Mouse (Mus musculus) stomach, postnatal 0 days (tissue): ENCODE measurements at regions not wholly inside any gene's neighbourhood (a gene's known extent, or its start where the extent isn't known, plus 50 kb on each side); places are given as distances from the start of the nearest gene placed in this dataset.

Source experiments
- ATAC-seq: fragments of 200-750 bp; cut with Nextera tagmentation; 2 replicates; pipeline ENCODE4 v1.8.0; 2017; ENCODE audit not compliant: low FRiP score, low TSS enrichment
- DNase-seq: peaks from one replicate; pipeline ENCODE4 v3.0.0-alpha.2; 2016; ENCODE audit warnings: low spot score
- H3K27ac ChIP-seq: fragments of 300-500 bp; sonication (generic); replicated peaks from 2 replicates; pipeline ENCODE4 v1.5.1; 2014; ENCODE audit warnings: mild to moderate bottlenecking, control low read depth
- H3K27me3 ChIP-seq: fragments of 300-500 bp; sonication (generic); 2 replicates; pipeline ENCODE4 v1.6.1; 2014; ENCODE audit warnings: low read length; ENCODE audit not compliant: control insufficient read depth, insufficient read depth
- H3K36me3 ChIP-seq: fragments of 300-500 bp; sonication (generic); 2 replicates; pipeline ENCODE4 v1.6.1; 2014; ENCODE audit warnings: low read length, mixed read lengths; ENCODE audit not compliant: control insufficient read depth, insufficient read depth
- H3K4me1 ChIP-seq: fragments of 300-500 bp; sonication (generic); replicated peaks from 2 replicates; pipeline ENCODE4 v1.6.1; 2014; ENCODE audit warnings: antibody characterized with exemption; ENCODE audit not compliant: control insufficient read depth, insufficient read depth
- H3K4me2 ChIP-seq: fragments of 300-500 bp; sonication (generic); replicated peaks from 2 replicates; pipeline ENCODE4 v1.6.1; 2014; ENCODE audit warnings: low read depth, mild to moderate bottlenecking, control low read depth, moderate library complexity
- H3K4me3 ChIP-seq: fragments of 300-500 bp; sonication (generic); 2 replicates; pipeline ENCODE4 v1.5.1; 2014; ENCODE audit warnings: low read depth, low read length, control low read depth
- H3K9ac ChIP-seq: fragments of 300-500 bp; sonication (generic); 2 replicates; pipeline ENCODE4 v1.6.1; 2014; ENCODE audit warnings: mild to moderate bottlenecking, low read length, control low read depth, mixed read lengths
- H3K9me3 ChIP-seq: fragments of 300-500 bp; sonication (generic); 2 replicates; pipeline ENCODE4 v1.6.1; 2016; ENCODE audit warnings: low read length; ENCODE audit not compliant: control insufficient read depth
- CTCF ChIP-seq: IDR thresholded peaks from 2 replicates; pipeline ENCODE4 v1.5.1; 2016; ENCODE audit warnings: antibody characterized with exemption, low read depth, mild to moderate bottlenecking, moderate library complexity
- EP300 ChIP-seq: optimal IDR thresholded peaks from 2 replicates; pipeline ENCODE3; 2016; ENCODE audit warnings: antibody characterized with exemption
- WGBS: fragments of 180-500 bp; shearing (Covaris S2); extraction: QIAGEN DNeasy Blood & Tissue Kit; methylation state at CpG from one replicate; pipeline ENCODE4 v1.1.7; 2014; 5-methylcytosine and 5-hydroxymethylcytosine counted together

DNA sequence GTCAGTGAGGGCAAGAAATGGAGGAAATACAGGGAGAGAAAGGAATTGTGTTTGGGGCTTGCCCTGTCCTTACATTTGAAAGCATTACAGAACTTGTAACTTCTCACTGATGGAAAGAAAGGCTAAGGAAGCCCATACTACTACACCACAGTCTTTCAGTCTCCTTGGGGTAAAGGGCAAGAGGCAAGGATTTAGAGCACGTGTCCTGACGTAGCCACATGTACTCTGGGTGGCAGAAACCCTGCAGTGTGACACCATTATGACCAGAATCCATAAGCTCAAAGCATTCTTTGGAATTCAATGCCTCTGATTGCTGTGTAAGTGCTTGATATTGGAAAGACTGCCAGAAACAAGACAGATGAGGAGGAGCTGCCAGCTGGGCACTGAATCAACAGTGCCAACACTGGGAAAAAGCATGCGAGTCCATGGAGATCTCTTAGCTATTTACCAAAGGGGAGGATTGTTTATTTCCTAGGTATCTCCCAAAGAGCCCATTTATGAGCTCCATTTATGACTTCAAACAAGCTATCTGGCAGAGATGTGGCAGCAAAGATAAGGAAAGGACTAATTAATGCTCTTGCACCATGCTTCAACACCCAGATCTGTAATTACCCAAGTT is 391.2 kb upstream of the Nt5c1b start:
- WGBS: 35% methylated on average over 3 of the region's 3 CpGs
- no peak overlapping the region for H3K4me3 ChIP-seq
- peak; percentile 22 for DNase-seq
- no peaks in the 10 kb centered on the region for H3K27me3 ChIP-seq
- H3K36me3 ChIP-seq: no peaks in the 10 kb centered on the region
- 0 out of 2 replicates have a peak, but pooled peaks cover 2% of the 10 kb centered on the region for H3K4me1 ChIP-seq
- no peak overlapping the region for H3K27ac ChIP-seq
- no peak for TF ChIP-seq EP300
- H3K4me2 ChIP-seq: no peak overlapping the region
- no peak overlapping the region for H3K9ac ChIP-seq
- H3K9me3 ChIP-seq: no peaks in the 10 kb centered on the region
- no peak; the same call in 1 of the 2 replicates for ATAC-seq

DNA sequence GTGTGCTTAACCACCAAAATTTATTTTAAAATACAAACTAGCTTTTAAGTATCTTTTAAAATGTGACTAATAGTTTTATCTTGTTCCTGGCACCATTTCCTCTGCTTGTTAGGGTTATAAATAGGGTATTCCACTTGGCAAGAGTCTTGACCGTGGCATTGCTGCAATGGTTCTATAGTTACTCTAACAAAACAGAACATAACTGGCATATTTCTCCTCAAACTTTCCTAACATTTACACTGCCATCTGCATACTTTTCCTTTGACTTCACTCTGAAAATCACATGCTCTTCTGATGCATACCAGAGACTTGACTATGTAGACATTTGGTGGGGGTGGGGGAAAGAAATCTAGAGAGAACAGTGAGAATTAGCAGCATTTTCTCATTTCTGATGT is 390.7 kb upstream of the Nt5c1b start:
- no peak overlapping the region for H3K9ac ChIP-seq
- no peak for DNase-seq
- WGBS: 46% methylated on average over 1 of the region's 1 CpGs

DNA sequence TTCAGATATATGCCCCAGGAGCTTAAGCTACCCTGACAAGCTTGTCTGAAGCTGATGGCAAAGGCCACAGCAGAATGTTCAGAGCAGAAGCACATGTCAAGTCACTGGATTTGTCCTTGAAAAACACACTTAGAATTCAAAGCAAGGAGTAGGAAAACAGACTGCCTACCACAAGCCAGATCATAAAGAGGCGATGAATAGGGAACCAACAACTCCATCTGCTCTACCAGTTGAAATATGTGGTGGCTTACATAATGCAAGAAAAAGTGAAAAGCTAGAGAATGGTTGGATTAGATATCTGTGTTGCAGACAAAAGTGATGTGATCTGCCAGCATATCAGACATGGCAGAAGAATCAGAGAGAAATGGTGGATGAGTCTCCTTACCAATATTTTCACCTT is 378.5 kb upstream of the Nt5c1b start:
- Histone ChIP-seq H3K36me3 (no peaks in the 10 kb centered on the region), H3K4me2 (no peak overlapping the region), H3K27me3 (no peaks in the 10 kb centered on the region), H3K4me3 (no peak overlapping the region), H3K9me3 (no peaks in the 10 kb centered on the region), H3K27ac (no peak overlapping the region), H3K9ac (no peak overlapping the region), H3K4me1 (no peaks in the 10 kb centered on the region)
- no peak for TF ChIP-seq EP300
- TF ChIP-seq CTCF: no peak
- DNase-seq (no peak), ATAC-seq (no peak)
- WGBS: 97% methylated on average over 1 of the region's 1 CpGs

More for the DNA sequence above, 390.7 kb upstream of the Nt5c1b start:
- no peaks in the 10 kb centered on the region for H3K36me3 ChIP-seq
- H3K9me3 ChIP-seq: no peaks in the 10 kb centered on the region
- H3K4me2 ChIP-seq: no peak overlapping the region
- no peak; the same call in 1 of the 2 replicates for ATAC-seq
- no peak overlapping the region for H3K27ac ChIP-seq
- H3K4me3 ChIP-seq: no peak overlapping the region
- H3K4me1 ChIP-seq: 0 out of 2 replicates have a peak, but pooled peaks cover 2% of the 10 kb centered on the region
- no peaks in the 10 kb centered on the region for H3K27me3 ChIP-seq
- TF ChIP-seq CTCF (no peak), EP300 (no peak)

DNA sequence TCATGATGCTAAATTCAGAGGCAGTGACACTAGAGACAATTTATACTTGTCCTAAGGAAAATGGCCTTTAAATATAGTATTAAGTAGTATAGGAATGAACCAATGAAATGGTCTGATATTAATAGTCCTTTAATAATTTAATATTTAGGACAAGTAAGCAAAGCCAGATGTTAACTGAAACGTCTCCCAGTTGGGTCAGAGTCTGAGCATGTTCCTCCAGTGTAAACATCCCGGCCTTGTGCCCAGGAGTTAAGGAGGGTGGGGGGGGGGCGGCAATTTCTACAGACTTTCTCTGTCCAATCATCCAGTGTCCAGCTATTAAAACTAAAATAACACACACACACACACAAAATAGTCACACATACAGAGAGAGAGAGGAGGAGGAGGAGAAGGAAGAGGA is 374.1 kb upstream of the Nt5c1b start:
- peak; percentile 64; the same call in 1 of the 2 replicates for ATAC-seq
- no peak for TF ChIP-seq CTCF
- no peak for TF ChIP-seq EP300
- Histone ChIP-seq H3K36me3 (no peaks in the 10 kb centered on the region), H3K4me1 (no peaks in the 10 kb centered on the region), H3K4me2 (no peak overlapping the region), H3K4me3 (no peak overlapping the region), H3K9me3 (no peaks in the 10 kb centered on the region), H3K27ac (no peak overlapping the region; the same call in 1 of the 2 replicates), H3K9ac (no peak overlapping the region), H3K27me3 (no peaks in the 10 kb centered on the region)
- WGBS: 36% methylated on average over 3 of the region's 3 CpGs
- DNase-seq: no peak

DNA sequence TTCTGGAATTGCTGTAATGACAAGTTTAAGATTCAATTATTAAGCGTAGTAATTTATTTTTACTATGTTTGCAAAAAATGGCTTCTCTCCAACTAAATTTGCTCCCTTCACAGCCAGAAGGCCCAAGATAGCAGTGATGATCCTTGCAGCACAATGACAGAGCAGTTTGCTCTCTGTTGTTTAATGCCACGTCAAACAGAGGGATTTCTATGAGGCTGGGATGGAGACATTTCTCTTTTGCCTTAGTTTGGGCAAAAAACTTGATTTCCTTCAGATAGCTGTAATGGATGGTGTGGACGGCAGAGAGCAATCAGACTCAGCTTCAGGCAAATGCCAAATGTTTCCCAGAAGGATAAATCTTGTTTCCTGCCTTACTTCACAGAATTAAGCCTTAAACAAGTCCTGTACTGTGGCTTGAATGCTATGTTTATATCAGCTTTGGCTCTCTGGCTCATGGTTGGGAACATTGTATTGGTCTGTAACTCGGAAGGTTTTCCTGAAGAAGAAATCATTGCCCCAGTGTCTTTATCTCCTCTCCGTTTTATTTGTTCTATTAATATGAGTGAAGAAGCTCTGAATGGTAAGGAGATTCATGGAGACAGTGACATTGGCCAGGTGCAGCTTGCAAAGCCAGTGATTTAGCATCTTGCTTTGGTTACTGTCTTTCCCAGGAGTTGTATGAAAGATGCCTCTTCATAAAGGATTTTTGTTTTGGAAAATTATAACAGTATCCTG is 373.2 kb upstream of the Nt5c1b start:
- 43% methylated on average over 5 of the region's 5 CpGs for WGBS
- H3K4me2 ChIP-seq: peak overlapping the region; percentile 11; the same call in 1 of the 2 replicates
- no peaks in the 10 kb centered on the region for H3K4me1 ChIP-seq
- TF ChIP-seq EP300: no peak
- TF ChIP-seq CTCF: 0 out of 2 replicates have a peak, but pooled peaks have one; percentile 11
- no peak overlapping the region for H3K9ac ChIP-seq
- no peaks in the 10 kb centered on the region for H3K9me3 ChIP-seq
- H3K27me3 ChIP-seq: no peaks in the 10 kb centered on the region
- peak overlapping the region; percentile 75 for H3K27ac ChIP-seq
- DNase-seq: no peak
- no peaks in the 10 kb centered on the region for H3K36me3 ChIP-seq
- no peak overlapping the region for H3K4me3 ChIP-seq
- peak; percentile 67; the same call in 1 of the 2 replicates for ATAC-seq

DNA sequence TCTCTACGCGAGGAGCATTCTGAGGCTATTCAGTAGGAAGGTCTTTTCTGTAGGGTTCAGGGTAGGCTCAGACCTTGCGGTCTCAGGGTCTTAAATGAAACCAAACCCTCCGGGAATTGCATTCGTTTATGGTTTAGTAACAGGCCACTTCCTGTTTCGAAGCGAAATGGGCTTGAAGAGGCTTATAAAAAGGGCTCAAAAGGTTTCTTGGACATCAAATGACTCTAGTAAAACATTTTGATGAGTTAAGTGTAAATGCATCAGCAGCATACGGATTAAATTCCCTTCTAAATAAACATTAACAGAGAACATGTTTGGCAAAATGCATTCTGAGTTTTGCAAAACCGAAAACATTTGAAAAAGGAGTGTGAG is 372.6 kb upstream of the Nt5c1b start:
- no peaks in the 10 kb centered on the region for H3K36me3 ChIP-seq
- TF ChIP-seq EP300: peak; percentile 55
- TF ChIP-seq CTCF: no peak
- ATAC-seq (peak; percentile 40; the same call in 1 of the 2 replicates), DNase-seq (no peak)
- WGBS: 34% methylated on average over 9 of the region's 9 CpGs
- H3K4me2 ChIP-seq: peak overlapping the region; percentile 11; the same call in 1 of the 2 replicates
- no peaks in the 10 kb centered on the region for H3K27me3 ChIP-seq
- H3K27ac ChIP-seq: peak overlapping the region; percentile 75
- 0 out of 2 replicates have a peak overlapping the region, but pooled peaks have one; percentile 2 for H3K9ac ChIP-seq
- H3K4me3 ChIP-seq: no peak overlapping the region
- no peaks in the 10 kb centered on the region for H3K9me3 ChIP-seq
- H3K4me1 ChIP-seq: no peaks in the 10 kb centered on the region
